Mouse (Mus musculus): ENCODE measurements around the gene 2310022B05Rik.

Gene 2310022B05Rik

DNA sequence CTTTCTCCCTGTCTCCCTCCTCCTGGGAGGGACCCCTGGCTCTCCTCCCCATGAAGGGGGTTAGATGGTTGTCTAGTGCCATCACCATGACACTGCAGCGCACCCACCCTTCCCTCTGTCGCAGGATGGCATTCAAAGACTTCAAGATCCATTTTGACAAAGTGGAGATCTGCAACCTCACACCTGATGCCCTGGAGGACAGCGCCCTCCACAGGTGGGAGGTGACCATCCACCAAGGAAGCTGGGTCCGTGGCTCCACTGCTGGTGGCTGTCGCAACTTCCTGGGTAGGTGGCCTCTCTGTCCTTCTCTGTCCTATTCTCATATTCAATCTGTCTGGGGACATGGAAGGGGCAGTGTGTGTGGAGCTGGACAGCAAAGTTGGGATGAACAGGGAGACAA is 59.1 kb downstream of the 2310022B05Rik start:
- DNase-seq (ENCODE audit: low spot score), result no peak

DNA sequence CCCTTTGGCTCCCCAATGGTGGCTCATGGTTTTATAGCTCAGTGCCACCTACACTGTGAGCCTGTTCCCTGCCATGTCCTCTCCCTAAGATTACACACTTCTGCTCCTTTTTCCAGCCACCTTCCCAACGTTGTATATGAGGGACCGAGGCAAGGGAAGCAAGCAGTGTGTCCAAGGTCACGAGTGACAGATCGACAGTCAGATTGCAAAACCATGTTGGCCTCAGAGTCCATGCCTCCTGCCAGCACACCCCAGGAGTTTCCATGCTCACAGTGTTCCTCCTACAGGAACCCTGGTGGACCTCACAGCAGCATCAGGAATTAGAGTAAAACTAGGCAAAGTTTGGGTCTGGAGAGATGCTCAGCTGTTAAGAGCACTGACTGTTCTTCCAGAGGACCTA is 73.8 kb downstream of the 2310022B05Rik start:
- DNase-seq (ENCODE audit: low spot score), result no peak

DNA sequence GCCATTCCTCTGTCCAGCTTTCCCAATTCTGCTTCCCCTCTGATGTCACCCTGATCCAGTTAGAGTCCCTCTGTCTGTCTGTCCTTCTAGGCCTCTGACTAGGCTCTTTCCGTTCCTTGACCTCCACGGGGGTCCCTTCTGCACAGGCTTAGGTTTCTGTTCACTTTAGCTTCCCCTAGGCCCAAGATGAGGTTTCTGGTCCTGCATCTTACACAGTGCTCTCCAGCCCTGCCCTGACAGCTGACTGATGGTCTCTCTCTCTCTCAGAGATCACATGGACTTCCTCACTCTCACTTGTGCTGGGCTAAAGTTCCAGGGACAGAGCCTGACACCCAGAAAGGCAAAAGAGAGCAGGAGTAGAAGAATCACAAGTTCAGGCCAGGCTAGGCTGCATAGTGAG is 76.6 kb downstream of the 2310022B05Rik start:
- DNase-seq (ENCODE audit: low spot score), result no peak

All from T-cell, adult 2 months (primary cell).